Mouse (Mus musculus) C2C12 (cell line): ENCODE data around the gene Angptl2.

ENCODE experiments used
- CEBPB ChIP-seq: IDR thresholded peaks from one replicate; pipeline ENCODE4 v1.6.1; 2011; ENCODE audit warnings: low read depth, mild to moderate bottlenecking, control low read depth, moderate library complexity
- CTCF ChIP-seq: IDR thresholded peaks from one replicate; pipeline ENCODE4 v1.5.1; 2011; ENCODE audit not compliant: control insufficient read depth, insufficient read depth, insufficient read length
- MAX ChIP-seq: IDR thresholded peaks from one replicate; pipeline ENCODE4 v1.6.1; 2011; ENCODE audit warnings: mild to moderate bottlenecking, control low read depth
- MYOD1 ChIP-seq: IDR thresholded peaks from one replicate; pipeline ENCODE4 v1.6.1; 2011; ENCODE audit warnings: low read depth; ENCODE audit not compliant: control insufficient read depth, insufficient read length
- USF1 ChIP-seq: IDR thresholded peaks from one replicate; pipeline ENCODE4 v1.6.1; 2011; ENCODE audit warnings: low read depth, mild to moderate bottlenecking, control low read depth, moderate library complexity

GRCm38 (mm10) chr2:33270569-33270968 is 54.7 kb downstream of the Angptl2 start:
- TF ChIP-seq CTCF (no peak), MYOD1 (no peak), CEBPB (no peak), USF1 (no peak), MAX (no peak)
